Mouse (Mus musculus): Measurements from ENCODE around the gene Gm49396. TPM values are rescaled to one million over a fixed set of nuclear protein-coding genes. Genes with fewer than 3 reads are reported as not detected.

Gm49396 gene
- polyA plus RNA-seq, 1 experiment from 2014 or later = 5.5 TPM

Small RNAs within 50 kb of the gene (microRNA-seq; reads per million reads assigned to microRNA genes)
- gene Gm38670 (ENCODE audit: borderline number of aligned reads) = 1.3 reads per million, percentile 17 among the genes with 10 or more reads in this experiment
- 0.47 reads per million for gene Mir3569 (ENCODE audit: borderline number of aligned reads)

Other genes with a start within 250 kb of the Gm49396 start
- 18.1 and 20.0 TPM in 2 replicates for gene Syne4, start 248.5 kb upstream of the Gm49396 start, polyA plus RNA-seq (2014; fragmentation: Nextera tagmentation; extraction: Ambion mirVana)
- not detected in 2 replicates for gene E130208F15Rik, start 241.6 kb upstream of the Gm49396 start, polyA plus RNA-seq (2014; fragmentation: Nextera tagmentation; extraction: Ambion mirVana)
- 14.6 and 16.6 TPM in 2 replicates for gene Sdhaf1, start 239.4 kb upstream of the Gm49396 start, polyA plus RNA-seq (2014; fragmentation: Nextera tagmentation; extraction: Ambion mirVana)
- gene Lrfn3, start 200.6 kb upstream of the Gm49396 start, polyA plus RNA-seq (2014; fragmentation: Nextera tagmentation; extraction: Ambion mirVana) = 1.4 and 1.5 TPM in 2 replicates
- 8.9 and 9.2 TPM in 2 replicates for gene Tyrobp, start 149.6 kb upstream of the Gm49396 start, polyA plus RNA-seq (2014; fragmentation: Nextera tagmentation; extraction: Ambion mirVana)
- 0.53 and 0.99 TPM in 2 replicates for gene Hcst, start 143.5 kb upstream of the Gm49396 start, polyA plus RNA-seq (2014; fragmentation: Nextera tagmentation; extraction: Ambion mirVana)
- 1.0 and 1.4 TPM in 2 replicates for gene Nfkbid, start 141.6 kb upstream of the Gm49396 start, polyA plus RNA-seq (2014; fragmentation: Nextera tagmentation; extraction: Ambion mirVana)
- gene Aplp1, start 117.8 kb upstream of the Gm49396 start, polyA plus RNA-seq (2014; fragmentation: Nextera tagmentation; extraction: Ambion mirVana) = 34.9 and 37.8 TPM in 2 replicates
- 1.5 and 3.7 TPM in 2 replicates for gene Kirrel2, start 105.7 kb upstream of the Gm49396 start, polyA plus RNA-seq (2014; fragmentation: Nextera tagmentation; extraction: Ambion mirVana)
- 0.10 and 0.37 TPM in 2 replicates for gene Nphs1, start 105.0 kb upstream of the Gm49396 start, polyA plus RNA-seq (2014; fragmentation: Nextera tagmentation; extraction: Ambion mirVana)
- gene Prodh2, start 69.7 kb upstream of the Gm49396 start, polyA plus RNA-seq (2014; fragmentation: Nextera tagmentation; extraction: Ambion mirVana) = 0.37 TPM in 1 of 2 replicates, not detected in the other
- gene Arhgap33, start 28.3 kb upstream of the Gm49396 start, polyA plus RNA-seq (2014; fragmentation: Nextera tagmentation; extraction: Ambion mirVana) = 6.0 and 7.2 TPM in 2 replicates
- 10.7 and 12.5 TPM in 2 replicates for gene Hspb6, start 11.2 kb upstream of the Gm49396 start, polyA plus RNA-seq (2014; fragmentation: Nextera tagmentation; extraction: Ambion mirVana)
- gene Proser3, start 11.0 kb upstream of the Gm49396 start, polyA plus RNA-seq (2014; fragmentation: Nextera tagmentation; extraction: Ambion mirVana) = 10.3 and 12.7 TPM in 2 replicates
- gene Lin37, start 3.5 kb upstream of the Gm49396 start, polyA plus RNA-seq (2014; fragmentation: Nextera tagmentation; extraction: Ambion mirVana) = 33.6 and 34.8 TPM in 2 replicates
- 87.6 and 91.2 TPM in 2 replicates for gene U2af1l4, start within 50 bp of the Gm49396 start, polyA plus RNA-seq (2014; fragmentation: Nextera tagmentation; extraction: Ambion mirVana)
- 102 and 107 TPM in 2 replicates for gene Psenen, start 283 bp downstream of the Gm49396 start, polyA plus RNA-seq (2014; fragmentation: Nextera tagmentation; extraction: Ambion mirVana)
- gene Igflr1, start 2.1 kb downstream of the Gm49396 start, polyA plus RNA-seq (2014; fragmentation: Nextera tagmentation; extraction: Ambion mirVana) = 2.3 and 3.2 TPM in 2 replicates
- 7.1 and 8.1 TPM in 2 replicates for gene Kmt2b, start 25.4 kb downstream of the Gm49396 start, polyA plus RNA-seq (2014; fragmentation: Nextera tagmentation; extraction: Ambion mirVana)
- gene Zbtb32, start 35.6 kb downstream of the Gm49396 start, polyA plus RNA-seq (2014; fragmentation: Nextera tagmentation; extraction: Ambion mirVana) = 0.14 TPM in 1 of 2 replicates, not detected in the other
- 0.31 and 0.47 TPM in 2 replicates for gene Upk1a, start 49.5 kb downstream of the Gm49396 start, polyA plus RNA-seq (2014; fragmentation: Nextera tagmentation; extraction: Ambion mirVana)
- 1,669 and 1,746 TPM in 2 replicates for gene Cox6b1, start 62.8 kb downstream of the Gm49396 start, polyA plus RNA-seq (2014; fragmentation: Nextera tagmentation; extraction: Ambion mirVana)
- gene Etv2, start 72.5 kb downstream of the Gm49396 start, polyA plus RNA-seq (2014; fragmentation: Nextera tagmentation; extraction: Ambion mirVana) = 2.6 and 3.6 TPM in 2 replicates
- gene Rbm42, start 87.0 kb downstream of the Gm49396 start, polyA plus RNA-seq (2014; fragmentation: Nextera tagmentation; extraction: Ambion mirVana) = 76.7 and 82.8 TPM in 2 replicates
- 35.0 and 37.6 TPM in 2 replicates for gene Haus5, start 101.7 kb downstream of the Gm49396 start, polyA plus RNA-seq (2014; fragmentation: Nextera tagmentation; extraction: Ambion mirVana)
- not detected in 2 replicates for gene Pmis2, start 108.3 kb downstream of the Gm49396 start, polyA plus RNA-seq (2014; fragmentation: Nextera tagmentation; extraction: Ambion mirVana)
- 0.70 and 1.6 TPM in 2 replicates for gene 2200002J24Rik, start 135.6 kb downstream of the Gm49396 start, polyA plus RNA-seq (2014; fragmentation: Nextera tagmentation; extraction: Ambion mirVana)
- gene Atp4a, start 148.9 kb downstream of the Gm49396 start, polyA plus RNA-seq (2014; fragmentation: Nextera tagmentation; extraction: Ambion mirVana) = 0.17 and 1.4 TPM in 2 replicates
- gene Tmem147, start 166.2 kb downstream of the Gm49396 start, polyA plus RNA-seq (2014; fragmentation: Nextera tagmentation; extraction: Ambion mirVana) = 172 and 173 TPM in 2 replicates
- 0.25 and 0.36 TPM in 2 replicates for gene Gapdhs, start 180.3 kb downstream of the Gm49396 start, polyA plus RNA-seq (2014; fragmentation: Nextera tagmentation; extraction: Ambion mirVana)
- 0.49 and 0.56 TPM in 2 replicates for gene Sbsn, start 188.1 kb downstream of the Gm49396 start, polyA plus RNA-seq (2014; fragmentation: Nextera tagmentation; extraction: Ambion mirVana)
- gene Dmkn, start 200.4 kb downstream of the Gm49396 start, polyA plus RNA-seq (2014; fragmentation: Nextera tagmentation; extraction: Ambion mirVana) = 1.1 and 1.2 TPM in 2 replicates
- gene Krtdap, start 224.6 kb downstream of the Gm49396 start, polyA plus RNA-seq (2014; fragmentation: Nextera tagmentation; extraction: Ambion mirVana) = not detected in 2 replicates